Mouse (Mus musculus) left cerebral cortex, postnatal 10 days (tissue): ENCODE measurements at regions not wholly inside any gene's neighbourhood (a gene's known extent, or its start where the extent isn't known, plus 50 kb on each side); places are given as distances from the start of the nearest gene placed in this dataset.

Experiments used
- DNase-seq, 2 experiments: peaks; one replicate each; pipeline ENCODE4 v3.0.0; 2021 to 2022; ENCODE audit warnings: low spot score in 2 of 2, mixed read lengths in 1 of 2; ENCODE audit errors: extremely low spot score in 1 of 2
- intact Hi-C: fragments of 180-260 bp; cut with DNase I; formaldehyde crosslinking; loops from one replicate; pipeline ENCODE4 v1.15.1; 2025

DNA sequence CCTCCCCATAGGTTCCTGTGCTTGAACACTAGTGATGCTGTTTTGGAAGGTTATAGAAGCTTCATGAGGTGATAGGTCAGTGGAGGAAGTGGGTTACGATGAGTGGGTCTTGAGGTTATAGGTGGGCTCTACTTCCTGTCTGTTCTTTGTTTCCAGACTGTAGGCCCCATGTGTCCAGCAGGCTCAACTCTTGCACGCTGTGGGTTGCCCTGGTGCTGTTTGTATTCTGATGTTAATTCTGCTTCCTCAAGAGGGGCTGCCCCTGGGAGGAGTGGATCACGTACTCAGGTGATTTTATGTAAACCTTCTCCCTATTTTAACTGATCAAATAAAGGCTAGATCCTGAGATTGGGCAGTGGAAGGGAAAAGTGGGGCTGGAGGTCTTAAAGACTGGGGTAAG lies 60.4 kb upstream of the Rap1gds1 start:
- DNase-seq: no peak
- intact Hi-C loops: no loop called here

DNA sequence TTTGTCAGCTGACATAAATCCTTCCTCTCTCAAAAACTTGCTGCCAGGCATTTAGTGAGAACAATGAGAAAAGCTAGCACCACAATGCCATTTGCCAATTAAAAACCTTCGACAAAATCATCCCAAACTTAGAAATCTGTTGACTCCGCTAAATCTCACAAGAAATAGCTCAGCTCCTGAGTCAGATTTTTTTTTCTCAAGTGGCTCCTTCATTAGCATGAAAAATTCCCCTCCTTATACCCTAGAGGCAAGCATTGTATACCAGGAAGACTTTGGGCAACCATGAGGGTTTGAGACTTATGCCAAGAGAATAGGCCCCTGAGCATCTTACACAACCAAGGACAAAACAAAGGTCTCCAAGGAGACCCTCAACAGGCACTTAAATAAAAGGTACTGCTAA lies 61.0 kb upstream of the Rap1gds1 start:
- intact Hi-C loops: no loop called here
- no peak for DNase-seq

DNA sequence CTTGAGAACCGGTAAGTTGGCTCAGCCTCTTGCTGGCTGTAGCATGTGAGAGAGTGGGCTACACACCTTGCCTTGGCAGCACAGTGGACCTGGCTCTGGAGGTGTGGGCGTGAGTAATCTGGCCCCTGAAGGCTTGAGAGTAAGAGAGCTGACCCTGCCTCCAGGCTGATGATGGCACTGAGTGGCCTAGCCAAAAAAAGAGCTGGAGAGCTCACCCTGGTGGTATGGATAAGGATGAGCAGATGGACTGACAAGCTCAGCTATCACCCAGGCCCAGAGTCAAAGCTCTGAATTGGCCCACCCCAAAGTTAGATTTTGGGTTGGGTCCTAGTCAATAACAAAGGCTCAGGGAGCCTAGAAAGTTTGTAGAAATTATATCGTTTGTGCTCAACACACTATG lies 52.8 kb upstream of the Stpg2 start:
- intact Hi-C loops: no loop called here
- DNase-seq: peak in 1 of 2 experiments; percentile 18

DNA sequence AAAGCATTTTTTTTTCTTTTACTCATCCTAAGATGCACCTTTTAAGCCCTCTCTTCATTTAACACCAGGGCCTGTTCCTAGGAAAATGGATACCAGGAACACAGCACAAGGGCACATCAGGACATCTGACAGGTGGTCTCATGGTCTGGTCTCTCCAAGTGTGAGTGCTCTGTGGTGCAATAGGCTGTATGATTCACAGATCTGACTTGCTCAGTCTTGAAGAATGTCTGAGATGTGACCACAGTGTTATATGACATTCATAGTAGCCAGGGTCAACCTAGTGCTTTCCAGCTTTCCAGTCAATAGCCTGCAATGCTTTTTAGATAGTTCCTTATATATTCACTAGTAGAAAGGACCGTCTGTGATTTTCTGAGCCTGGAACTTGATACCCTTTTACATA lies 51.2 kb upstream of the Stpg2 start:
- DNase-seq: no peak
- intact Hi-C loops: no loop called here
